ENCODE assay signal across 27 mouse cellular contexts in genomic region chr7:43777423-43777822, GRCm38 (mm10). TPM values are rescaled to one million over a fixed set of nuclear protein-coding genes. Genes with fewer than 3 reads are reported as not detected.
A peak's percentile ranks its signal among the peaks of the same experiment; 100 is the strongest.
DNase-seq lines count a peak whose midpoint lies in the region; ATAC-seq and TF ChIP-seq lines count a peak whose summit lies in the region.
"Had no signal": no experiment of that assay in that cellular context is flagged by ENCODE, and none has a peak within 500 bp of the region (broad histone marks: within the 10 kb centered on the region; RNA-seq: fewer than 3 reads in every experiment).

No protein-coding gene starts in this region.

- H3K9me3 ChIP-seq in forebrain, embryonic 10.5 days = no peaks in the 10 kb centered on the region
- H3K9me3 ChIP-seq in forebrain, embryonic 14.5 days (replicated peaks; ENCODE audit: control insufficient read depth, low read length) = no peaks in the 10 kb centered on the region
- H3K9me3 ChIP-seq in hindbrain, embryonic 10.5 days = no peaks in the 10 kb centered on the region
- H3K9me3 ChIP-seq in hindbrain, postnatal 0 days (ENCODE audit: low read length) = no peaks in the 10 kb centered on the region
- no peaks in the 10 kb centered on the region for H3K9me3 ChIP-seq in neural tube, embryonic 15.5 days (replicated peaks)
- no peaks in the 10 kb centered on the region for H3K9me3 ChIP-seq in limb, embryonic 10.5 days (replicated peaks)
- H3K9me3 ChIP-seq: embryonic facial prominence, embryonic 13.5 days; forebrain, embryonic 13.5 days; hindbrain, embryonic 15.5 days had no signal

- no peaks in the 10 kb centered on the region for H3K36me3 ChIP-seq in forebrain, embryonic 10.5 days (replicated peaks)
- no peaks in the 10 kb centered on the region for H3K36me3 ChIP-seq in forebrain, embryonic 14.5 days (ENCODE audit: control insufficient read depth, insufficient read depth, low read length)
- no peaks in the 10 kb centered on the region for H3K36me3 ChIP-seq in hindbrain, embryonic 10.5 days
- no peaks in the 10 kb centered on the region for H3K36me3 ChIP-seq in hindbrain, postnatal 0 days (ENCODE audit: insufficient read depth, low read length)
- no peaks in the 10 kb centered on the region for H3K36me3 ChIP-seq in neural tube, embryonic 15.5 days
- H3K36me3 ChIP-seq in limb, embryonic 10.5 days = no peaks in the 10 kb centered on the region
- H3K36me3 ChIP-seq: embryonic facial prominence, embryonic 13.5 days; hindbrain, embryonic 15.5 days had no signal

- H3K27me3 ChIP-seq in forebrain, embryonic 10.5 days (ENCODE audit: poor library complexity, severe bottlenecking) = no peaks in the 10 kb centered on the region
- H3K27me3 ChIP-seq in forebrain, embryonic 14.5 days (replicated peaks; ENCODE audit: control insufficient read depth, insufficient read depth, low read length) = no peaks in the 10 kb centered on the region
- peaks cover 7% of the 10 kb centered on the region; the same call in 1 of the 2 replicates for H3K27me3 ChIP-seq in hindbrain, embryonic 10.5 days (ENCODE audit: insufficient read depth, poor library complexity, severe bottlenecking)
- no peaks in the 10 kb centered on the region for H3K27me3 ChIP-seq in hindbrain, postnatal 0 days (ENCODE audit: insufficient read depth, low read length)
- no peaks in the 10 kb centered on the region for H3K27me3 ChIP-seq in neural tube, embryonic 15.5 days (replicated peaks)
- 0 out of 2 replicates have a peak, but pooled peaks cover 4% of the 10 kb centered on the region for H3K27me3 ChIP-seq in limb, embryonic 10.5 days (ENCODE audit: low read depth, poor library complexity, severe bottlenecking)
- H3K27me3 ChIP-seq: embryonic facial prominence, embryonic 13.5 days; forebrain, embryonic 13.5 days had no signal

- no peak overlapping the region for H3K9ac ChIP-seq in forebrain, embryonic 14.5 days (ENCODE audit: low read length)
- no peak overlapping the region for H3K9ac ChIP-seq in hindbrain, postnatal 0 days (replicated peaks; ENCODE audit: low read length)
- H3K9ac ChIP-seq in neural tube, embryonic 15.5 days (replicated peaks) = no peak overlapping the region
- H3K9ac ChIP-seq: embryonic facial prominence, embryonic 13.5 days; forebrain, embryonic 13.5 days; hindbrain, embryonic 15.5 days had no signal

- WGBS in forebrain, embryonic 10.5 days = 92% methylated on average over 12 of the region's 12 CpGs
- 89% methylated on average over 12 of the region's 12 CpGs for WGBS in forebrain, embryonic 14.5 days
- WGBS in hindbrain, embryonic 10.5 days = 90% methylated on average over 12 of the region's 12 CpGs
- WGBS in hindbrain, postnatal 0 days = 91% methylated on average over 12 of the region's 12 CpGs
- 88% methylated on average over 12 of the region's 12 CpGs for WGBS in neural tube, embryonic 15.5 days
- 89% methylated on average over 12 of the region's 12 CpGs for WGBS in limb, embryonic 10.5 days

- ATAC-seq in forebrain, embryonic 14.5 days = no peak
- no peak for ATAC-seq in hindbrain, postnatal 0 days
- ATAC-seq in neural tube, embryonic 15.5 days (ENCODE audit: low FRiP score) = no peak
- ATAC-seq: forebrain, embryonic 13.5 days; inflammation-experienced regulatory T-cells, adult 6 months had no signal

- DNase-seq in forebrain, embryonic 10.5 days (ENCODE audit: extremely low spot score, low spot score) = peak; percentile 7
- DNase-seq in forebrain, embryonic 14.5 days (ENCODE audit: low spot score) = no peak
- DNase-seq in hindbrain, embryonic 10.5 days (ENCODE audit: low spot score) = peak; percentile 1
- no peak for DNase-seq in hindbrain, postnatal 0 days (ENCODE audit: low spot score)
- DNase-seq in neural tube, embryonic 10.5 days (ENCODE audit: extremely low spot score, low spot score) = peak; percentile 5
- peak; percentile 19 for DNase-seq in limb, embryonic 10.5 days (ENCODE audit: low spot score)
- DNase-seq in gastrocnemius, adult 18-20 months (ENCODE audit: low spot score) = no peak
- DNase-seq: adrenal gland, postnatal 10 days; cerebellum, adult 11 months; cerebellum, adult 8-10 months; cerebellum, postnatal 14 days; gastrocnemius, postnatal 36 days; heart, postnatal 10 days had no signal

- H3K27ac ChIP-seq in forebrain, embryonic 10.5 days = no peak overlapping the region
- no peak overlapping the region for H3K27ac ChIP-seq in forebrain, embryonic 14.5 days (ENCODE audit: low read depth, low read length)
- H3K27ac ChIP-seq in hindbrain, embryonic 10.5 days = no peak overlapping the region
- no peak overlapping the region for H3K27ac ChIP-seq in hindbrain, postnatal 0 days
- no peak overlapping the region for H3K27ac ChIP-seq in neural tube, embryonic 15.5 days (replicated peaks)
- H3K27ac ChIP-seq in limb, embryonic 10.5 days = no peak overlapping the region
- H3K27ac ChIP-seq: embryonic facial prominence, embryonic 13.5 days; forebrain, embryonic 13.5 days; heart, adult 2 months; hindbrain, embryonic 15.5 days had no signal

- TF ChIP-seq CTCF in hindbrain, postnatal 0 days (IDR thresholded peaks at IDR 0.05; ENCODE audit: low read depth) = no peak

- no peak overlapping the region for H3K4me3 ChIP-seq in forebrain, embryonic 10.5 days
- no peak overlapping the region for H3K4me3 ChIP-seq in forebrain, embryonic 14.5 days (ENCODE audit: low read depth, low read length)
- H3K4me3 ChIP-seq in hindbrain, embryonic 10.5 days = no peak overlapping the region
- H3K4me3 ChIP-seq in hindbrain, postnatal 0 days (ENCODE audit: low read length) = no peak overlapping the region
- H3K4me3 ChIP-seq in neural tube, embryonic 15.5 days (replicated peaks) = no peak overlapping the region
- H3K4me3 ChIP-seq in limb, embryonic 10.5 days = no peak overlapping the region
- H3K4me3 ChIP-seq: embryonic facial prominence, embryonic 13.5 days; forebrain, embryonic 13.5 days; heart, adult 2 months; hindbrain, embryonic 15.5 days had no signal

- H3K4me1 ChIP-seq in forebrain, embryonic 10.5 days = peaks cover 19% of the 10 kb centered on the region
- H3K4me1 ChIP-seq in forebrain, embryonic 14.5 days (ENCODE audit: control insufficient read depth, insufficient read depth, low read length) = no peaks in the 10 kb centered on the region
- peaks cover 21% of the 10 kb centered on the region for H3K4me1 ChIP-seq in hindbrain, embryonic 10.5 days (replicated peaks)
- H3K4me1 ChIP-seq in hindbrain, postnatal 0 days (ENCODE audit: insufficient read depth, low read length) = no peaks in the 10 kb centered on the region; the same call in 1 of the 2 replicates
- H3K4me1 ChIP-seq in neural tube, embryonic 15.5 days = peaks cover 2% of the 10 kb centered on the region; the same call in 1 of the 2 replicates
- H3K4me1 ChIP-seq in limb, embryonic 10.5 days = peaks cover 5% of the 10 kb centered on the region
- H3K4me1 ChIP-seq: forebrain, embryonic 13.5 days had no signal

- no peak overlapping the region for H3K4me2 ChIP-seq in forebrain, embryonic 14.5 days (ENCODE audit: low read length)
- H3K4me2 ChIP-seq in hindbrain, postnatal 0 days (ENCODE audit: low read depth, low read length) = no peak overlapping the region
- no peak overlapping the region for H3K4me2 ChIP-seq in neural tube, embryonic 15.5 days
- H3K4me2 ChIP-seq: embryonic facial prominence, embryonic 13.5 days; forebrain, embryonic 13.5 days; hindbrain, embryonic 15.5 days had no signal

RNA-seq across cellular contexts. Expression of gene Klk11, which starts 3.0 kb away (rescaled TPM):
- 0.11 TPM in 1 of 2 replicates, not detected in the other for polyA plus RNA-seq in forebrain, embryonic 10.5 days (2016; fragmentation: Nextera tagmentation; extraction: Ambion mirVana)
- not detected in 2 replicates for polyA plus RNA-seq in forebrain, embryonic 14.5 days (2014; fragmentation: Nextera tagmentation; extraction: Ambion mirVana)
- not detected in 2 replicates for polyA plus RNA-seq in hindbrain, embryonic 10.5 days (2016; fragmentation: Nextera tagmentation; extraction: Ambion mirVana)
- total RNA-seq in hindbrain, postnatal 0 days (2014; rRNA removed) = not detected in 2 replicates
- polyA plus RNA-seq in hindbrain, postnatal 0 days (2015; fragmentation: Nextera tagmentation; extraction: Ambion mirVana) = not detected in 2 replicates
- polyA plus RNA-seq in neural tube, embryonic 15.5 days (2015; fragmentation: Nextera tagmentation; extraction: Ambion mirVana) = 0.33 TPM in 1 of 2 replicates, not detected in the other
- polyA plus RNA-seq in limb, embryonic 10.5 days (2016; fragmentation: Nextera tagmentation; extraction: Ambion mirVana) = 0.13 and 0.33 TPM in 2 replicates
- under 1 TPM in 1 of 2 experiments, not detected in 1; 0.53 TPM for total RNA-seq in gastrocnemius, adult 18-20 months (2021)
- total RNA-seq: adrenal gland, postnatal 4 days; common myeloid progenitor, adult 5-6 weeks; heart, postnatal 10 days; MEL had no signal
- polyA plus RNA-seq: brain, embryonic 14.5 days; C2C12; forebrain, embryonic 13.5 days; heart, embryonic 14.5 days; hindbrain, embryonic 11.5 days had no signal

RNA-seq across cellular contexts. Expression of gene Klk10, which starts 3.4 kb away (rescaled TPM):
- polyA plus RNA-seq in forebrain, embryonic 10.5 days (2016; fragmentation: Nextera tagmentation; extraction: Ambion mirVana) = 0.11 and 0.43 TPM in 2 replicates
- 0.13 TPM in 1 of 2 replicates, not detected in the other for polyA plus RNA-seq in forebrain, embryonic 14.5 days (2014; fragmentation: Nextera tagmentation; extraction: Ambion mirVana)
- polyA plus RNA-seq in hindbrain, embryonic 10.5 days (2016; fragmentation: Nextera tagmentation; extraction: Ambion mirVana) = 0.55 and 0.77 TPM in 2 replicates
- total RNA-seq in hindbrain, postnatal 0 days (2014; rRNA removed) = 0.25 TPM in 1 of 2 replicates, not detected in the other
- polyA plus RNA-seq in hindbrain, postnatal 0 days (2015; fragmentation: Nextera tagmentation; extraction: Ambion mirVana) = 0.14 and 0.30 TPM in 2 replicates
- polyA plus RNA-seq in neural tube, embryonic 15.5 days (2015; fragmentation: Nextera tagmentation; extraction: Ambion mirVana) = 0.10 and 0.51 TPM in 2 replicates
- 0.20 and 0.25 TPM in 2 replicates for polyA plus RNA-seq in limb, embryonic 10.5 days (2016; fragmentation: Nextera tagmentation; extraction: Ambion mirVana)
- under 1 TPM; 0.39 to 0.47 TPM for total RNA-seq in gastrocnemius, adult 18-20 months (2021)
- total RNA-seq: common myeloid progenitor, adult 5-6 weeks; gastrocnemius, postnatal 36 days; heart, postnatal 10 days; MEL had no signal
- polyA plus RNA-seq: forebrain, embryonic 13.5 days had no signal

RNA-seq across cellular contexts. Expression of gene Klk12, which starts 8.7 kb away (rescaled TPM):
- polyA plus RNA-seq in forebrain, embryonic 10.5 days (2016; fragmentation: Nextera tagmentation; extraction: Ambion mirVana) = not detected in 2 replicates
- 0.19 TPM in 1 of 2 replicates, not detected in the other for polyA plus RNA-seq in forebrain, embryonic 14.5 days (2014; fragmentation: Nextera tagmentation; extraction: Ambion mirVana)
- not detected in 2 replicates for polyA plus RNA-seq in hindbrain, embryonic 10.5 days (2016; fragmentation: Nextera tagmentation; extraction: Ambion mirVana)
- total RNA-seq in hindbrain, postnatal 0 days (2014; rRNA removed) = not detected in 2 replicates
- polyA plus RNA-seq in hindbrain, postnatal 0 days (2015; fragmentation: Nextera tagmentation; extraction: Ambion mirVana) = not detected in 2 replicates
- polyA plus RNA-seq in neural tube, embryonic 15.5 days (2015; fragmentation: Nextera tagmentation; extraction: Ambion mirVana) = not detected in 2 replicates
- not detected in 2 replicates for polyA plus RNA-seq in limb, embryonic 10.5 days (2016; fragmentation: Nextera tagmentation; extraction: Ambion mirVana)
- not detected for total RNA-seq in gastrocnemius, adult 18-20 months (2021)
- total RNA-seq: adrenal gland, postnatal 10 days; adrenal gland, postnatal 4 days; common myeloid progenitor, adult 5-6 weeks; gastrocnemius, adult 8-10 months; gastrocnemius, postnatal 36 days; heart, adult 2 months; heart, postnatal 10 days; MEL had no signal
- polyA plus RNA-seq: brain, embryonic 14.5 days; C2C12; forebrain, embryonic 13.5 days; heart, adult 2 months; heart, embryonic 14.5 days; hindbrain, embryonic 11.5 days; hindbrain, embryonic 15.5 days; inflammation-experienced regulatory T-cells, adult 6 months had no signal

RNA-seq across cellular contexts. Expression of gene Klk9, which starts 14.3 kb away (rescaled TPM):
- polyA plus RNA-seq in forebrain, embryonic 10.5 days (2016; fragmentation: Nextera tagmentation; extraction: Ambion mirVana) = not detected in 2 replicates
- polyA plus RNA-seq in forebrain, embryonic 14.5 days (2014; fragmentation: Nextera tagmentation; extraction: Ambion mirVana) = not detected in 2 replicates
- polyA plus RNA-seq in hindbrain, embryonic 10.5 days (2016; fragmentation: Nextera tagmentation; extraction: Ambion mirVana) = 0.13 TPM in 1 of 2 replicates, not detected in the other
- not detected in 2 replicates for total RNA-seq in hindbrain, postnatal 0 days (2014; rRNA removed)
- polyA plus RNA-seq in hindbrain, postnatal 0 days (2015; fragmentation: Nextera tagmentation; extraction: Ambion mirVana) = 0.20 TPM in 1 of 2 replicates, not detected in the other
- 0.23 TPM in 1 of 2 replicates, not detected in the other for polyA plus RNA-seq in neural tube, embryonic 15.5 days (2015; fragmentation: Nextera tagmentation; extraction: Ambion mirVana)
- 0.09 TPM in 1 of 2 replicates, not detected in the other for polyA plus RNA-seq in limb, embryonic 10.5 days (2016; fragmentation: Nextera tagmentation; extraction: Ambion mirVana)
- not detected for total RNA-seq in gastrocnemius, adult 18-20 months (2021)
- total RNA-seq: adrenal gland, postnatal 10 days; adrenal gland, postnatal 4 days; common myeloid progenitor, adult 5-6 weeks; gastrocnemius, adult 8-10 months; gastrocnemius, postnatal 36 days; heart, adult 2 months; heart, postnatal 10 days; MEL had no signal
- polyA plus RNA-seq: brain, embryonic 14.5 days; forebrain, embryonic 13.5 days; heart, embryonic 14.5 days; inflammation-experienced regulatory T-cells, adult 6 months had no signal

RNA-seq across cellular contexts. Expression of gene Klk8, which starts 20.0 kb away (rescaled TPM):
- polyA plus RNA-seq in forebrain, embryonic 10.5 days (2016; fragmentation: Nextera tagmentation; extraction: Ambion mirVana) = 12.6 and 12.8 TPM in 2 replicates
- 7.1 and 9.6 TPM in 2 replicates for polyA plus RNA-seq in forebrain, embryonic 14.5 days (2014; fragmentation: Nextera tagmentation; extraction: Ambion mirVana)
- polyA plus RNA-seq in hindbrain, embryonic 10.5 days (2016; fragmentation: Nextera tagmentation; extraction: Ambion mirVana) = 12.1 and 13.2 TPM in 2 replicates
- total RNA-seq in hindbrain, postnatal 0 days (2014; rRNA removed) = 9.5 and 11.3 TPM in 2 replicates
- 10.8 and 12.5 TPM in 2 replicates for polyA plus RNA-seq in hindbrain, postnatal 0 days (2015; fragmentation: Nextera tagmentation; extraction: Ambion mirVana)
- 12.6 and 15.5 TPM in 2 replicates for polyA plus RNA-seq in neural tube, embryonic 15.5 days (2015; fragmentation: Nextera tagmentation; extraction: Ambion mirVana)
- 13.7 and 16.4 TPM in 2 replicates for polyA plus RNA-seq in limb, embryonic 10.5 days (2016; fragmentation: Nextera tagmentation; extraction: Ambion mirVana)
- 1 to 10 TPM; 1.1 to 1.3 TPM for total RNA-seq in gastrocnemius, adult 18-20 months (2021)
- total RNA-seq: MEL had no signal

Comparison
In these comparisons a context has a peak if more than half of its experiments do, and no peak if none do; other contexts are left out.
1. DNase-seq: peak in forebrain, embryonic 10.5 days (single experiment), hindbrain, embryonic 10.5 days (single experiment), neural tube, embryonic 10.5 days (single experiment) and limb, embryonic 10.5 days (single experiment); none in forebrain, embryonic 14.5 days (single experiment), hindbrain, postnatal 0 days (single experiment) and gastrocnemius, adult 18-20 months (single experiment).